Mouse (Mus musculus) midbrain, postnatal 0 days (tissue): Measurements from ENCODE around the gene Kdelc1. TPM values are rescaled to one million over a fixed set of nuclear protein-coding genes. Genes with fewer than 3 reads are reported as not detected.

Experiments
- ATAC-seq: fragments of 200-750 bp; cut with Nextera tagmentation; 2 replicates; pipeline ENCODE4 v1.8.0; 2017; ENCODE audit warnings: moderate number of reproducible peaks, mild to moderate bottlenecking, moderate TSS enrichment, moderate library complexity; ENCODE audit not compliant: low FRiP score
- DNase-seq: peaks from one replicate; pipeline ENCODE4 v3.0.0-alpha.2; 2015; ENCODE audit warnings: low spot score
- H3K27ac ChIP-seq: fragments of 300-500 bp; sonication (generic); 2 replicates; pipeline ENCODE4 v1.5.1; 2014; ENCODE audit warnings: low read depth, mild to moderate bottlenecking, low read length, mixed read lengths
- H3K27me3 ChIP-seq: fragments of 300-500 bp; sonication (generic); 2 replicates; pipeline ENCODE4 v1.6.1; 2014; ENCODE audit warnings: low read length, control low read depth, mixed read lengths; ENCODE audit not compliant: insufficient read depth
- H3K36me3 ChIP-seq: fragments of 300-500 bp; sonication (generic); 2 replicates; pipeline ENCODE4 v1.6.1; 2014; ENCODE audit warnings: low read length, control low read depth, mixed read lengths; ENCODE audit not compliant: insufficient read depth
- H3K4me1 ChIP-seq: fragments of 300-500 bp; sonication (generic); 2 replicates; pipeline ENCODE4 v1.6.1; 2014; ENCODE audit warnings: mild to moderate bottlenecking, control low read depth, antibody characterized with exemption, low read length, mixed read lengths; ENCODE audit not compliant: insufficient read depth
- H3K4me2 ChIP-seq: fragments of 300-500 bp; sonication (generic); 2 replicates; pipeline ENCODE4 v1.6.1; 2014; ENCODE audit warnings: low read depth, mild to moderate bottlenecking, low read length, mixed read lengths; ENCODE audit not compliant: poor library complexity, severe bottlenecking
- H3K4me3 ChIP-seq: fragments of 300-500 bp; sonication (generic); 2 replicates; pipeline ENCODE4 v1.5.1; 2014; ENCODE audit warnings: low read depth, mild to moderate bottlenecking, low read length, moderate library complexity
- H3K9ac ChIP-seq: fragments of 300-500 bp; sonication (generic); replicated peaks from 2 replicates; pipeline ENCODE4 v1.6.1; 2014; ENCODE audit warnings: mild to moderate bottlenecking, low read length, moderate library complexity, mixed read lengths; ENCODE audit not compliant: poor library complexity, severe bottlenecking
- H3K9me3 ChIP-seq: fragments of 300-500 bp; sonication (generic); 2 replicates; pipeline ENCODE4 v1.6.1; 2016; ENCODE audit warnings: low read length, control low read depth
- CTCF ChIP-seq: IDR thresholded peaks from 2 replicates; pipeline ENCODE4 v1.5.1; 2016; ENCODE audit warnings: antibody characterized with exemption, mild to moderate bottlenecking
- WGBS: fragments of 180-500 bp; shearing (Covaris S2); extraction: QIAGEN DNeasy Blood & Tissue Kit; methylation state at CpG from one replicate; pipeline ENCODE4 v1.1.7; 2014; 5-methylcytosine and 5-hydroxymethylcytosine counted together
- polyA plus RNA-seq: library from polyadenylated mRNA; unstranded; fragments of >200 nt; fragmentation: Nextera tagmentation; extraction: Ambion mirVana; gene quantifications from 2 replicates; pipeline ENCODE4 v1.2.1, GENCODE M21; 2015
- total RNA-seq: library from RNA; depleted of rRNA; stranded (reverse); fragments of >200 nt; gene quantifications from 2 replicates; pipeline ENCODE4 v1.2.3, GENCODE M21; 2014

Kdelc1 gene
- total and polyA plus RNA-seq, 2 experiments from 2014 or later = 15.2 to 15.5 TPM

DNA sequence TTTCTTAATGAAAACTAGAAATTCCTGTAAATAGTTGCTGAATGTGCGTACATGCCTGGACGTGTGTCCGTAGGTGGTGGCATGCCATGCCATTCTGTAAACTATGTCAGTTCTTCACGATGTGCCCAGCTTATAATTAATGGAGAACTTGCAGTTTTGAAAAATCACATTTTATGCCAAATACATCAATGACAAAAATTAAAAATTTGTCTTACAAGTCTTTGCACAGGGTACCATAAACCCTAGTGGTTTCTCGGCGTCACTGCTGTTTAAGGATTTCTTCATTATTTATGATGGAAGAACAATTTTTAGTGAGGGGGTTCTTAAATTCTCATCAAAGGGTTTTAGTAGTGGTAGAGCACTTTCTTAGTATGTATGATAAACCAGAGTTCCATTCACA, 30.1 kb upstream of the Kdelc1 start:
- peak; percentile 8 for DNase-seq

GRCm38 (mm10) chr1:44147563-44148381, 29.2 kb upstream of the Kdelc1 start, which contains the start of gene Ercc5:
TSS of gene Ercc5 (plus strand) at chr1:44147744.
- ATAC-seq (peak; percentile 94), DNase-seq (peak; percentile 94)
- H3K27ac ChIP-seq = peak within 1 kb of the TSS; percentile 97
- TF ChIP-seq CTCF = no peak; the same call in 1 of the 2 replicates
- H3K4me3 ChIP-seq = peak within 1 kb of the TSS; percentile 91
- peaks cover 10% of the 10 kb centered on the region for H3K36me3 ChIP-seq
- H3K4me2 ChIP-seq = peak within 1 kb of the TSS; percentile 69
- no peaks in the 10 kb centered on the region for H3K27me3 ChIP-seq
- WGBS = under 1% methylated on average over 62 of the region's 66 CpGs
- H3K4me1 ChIP-seq = no peaks in the 10 kb centered on the region
- H3K9ac ChIP-seq = peak within 1 kb of the TSS; percentile 97
- no peaks in the 10 kb centered on the region for H3K9me3 ChIP-seq

More for the DNA sequence above, 30.1 kb upstream of the Kdelc1 start:
- no peaks in the 10 kb centered on the region for H3K4me1 ChIP-seq
- peak; percentile 50 for TF ChIP-seq CTCF
- 24% methylated on average over 6 of the region's 6 CpGs for WGBS
- H3K27ac ChIP-seq = no peak overlapping the region
- peaks cover 6% of the 10 kb centered on the region; the same call in 1 of the 2 replicates for H3K36me3 ChIP-seq
- peak overlapping the region; percentile 91 for H3K4me3 ChIP-seq
- no peak for ATAC-seq
- H3K9me3 ChIP-seq = no peaks in the 10 kb centered on the region
- 0 out of 2 replicates have a peak overlapping the region, but pooled peaks have one; percentile 24 for H3K9ac ChIP-seq
- peak overlapping the region; percentile 69 for H3K4me2 ChIP-seq
- H3K27me3 ChIP-seq = no peaks in the 10 kb centered on the region

GRCm38 (mm10) chr1:44142747-44143146, 24.1 kb upstream of the Kdelc1 start:
- no peak overlapping the region for H3K9ac ChIP-seq
- H3K27ac ChIP-seq = no peak overlapping the region
- H3K4me3 ChIP-seq = no peak overlapping the region
- H3K4me1 ChIP-seq = no peaks in the 10 kb centered on the region
- ATAC-seq (no peak), DNase-seq (no peak)
- WGBS = 89% methylated on average over 5 of the region's 5 CpGs
- H3K4me2 ChIP-seq = no peak overlapping the region
- H3K36me3 ChIP-seq = peaks cover 28% of the 10 kb centered on the region
- no peaks in the 10 kb centered on the region for H3K27me3 ChIP-seq
- H3K9me3 ChIP-seq = no peaks in the 10 kb centered on the region
- no peak for TF ChIP-seq CTCF

DNA sequence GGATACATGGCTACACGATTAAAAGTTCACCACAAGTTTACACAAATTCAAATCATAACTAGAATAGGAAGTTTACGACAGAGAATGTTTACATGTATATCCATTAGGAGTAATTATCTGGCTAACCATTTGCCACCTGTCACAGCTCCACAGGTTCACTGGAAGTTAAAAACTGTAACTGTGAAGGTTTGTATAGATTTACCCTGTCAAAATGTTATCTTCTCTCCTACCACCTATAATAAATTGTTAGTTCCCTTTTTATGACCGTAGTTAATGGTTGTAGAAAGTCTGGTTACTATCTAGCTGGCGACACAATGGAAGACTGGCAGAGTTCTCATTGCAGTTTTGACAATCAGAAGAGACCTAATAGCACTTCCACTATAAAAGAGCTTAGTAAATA, 21.6 kb upstream of the Kdelc1 start:
- DNase-seq (no peak), ATAC-seq (no peak)
- H3K9ac ChIP-seq = no peak overlapping the region
- no peak overlapping the region for H3K4me3 ChIP-seq
- no peak overlapping the region for H3K4me2 ChIP-seq
- 87% methylated on average over 4 of the region's 4 CpGs for WGBS
- H3K4me1 ChIP-seq = no peaks in the 10 kb centered on the region
- H3K9me3 ChIP-seq = no peaks in the 10 kb centered on the region
- no peak for TF ChIP-seq CTCF
- H3K36me3 ChIP-seq = peaks cover 41% of the 10 kb centered on the region
- no peak overlapping the region for H3K27ac ChIP-seq
- H3K27me3 ChIP-seq = no peaks in the 10 kb centered on the region

DNA sequence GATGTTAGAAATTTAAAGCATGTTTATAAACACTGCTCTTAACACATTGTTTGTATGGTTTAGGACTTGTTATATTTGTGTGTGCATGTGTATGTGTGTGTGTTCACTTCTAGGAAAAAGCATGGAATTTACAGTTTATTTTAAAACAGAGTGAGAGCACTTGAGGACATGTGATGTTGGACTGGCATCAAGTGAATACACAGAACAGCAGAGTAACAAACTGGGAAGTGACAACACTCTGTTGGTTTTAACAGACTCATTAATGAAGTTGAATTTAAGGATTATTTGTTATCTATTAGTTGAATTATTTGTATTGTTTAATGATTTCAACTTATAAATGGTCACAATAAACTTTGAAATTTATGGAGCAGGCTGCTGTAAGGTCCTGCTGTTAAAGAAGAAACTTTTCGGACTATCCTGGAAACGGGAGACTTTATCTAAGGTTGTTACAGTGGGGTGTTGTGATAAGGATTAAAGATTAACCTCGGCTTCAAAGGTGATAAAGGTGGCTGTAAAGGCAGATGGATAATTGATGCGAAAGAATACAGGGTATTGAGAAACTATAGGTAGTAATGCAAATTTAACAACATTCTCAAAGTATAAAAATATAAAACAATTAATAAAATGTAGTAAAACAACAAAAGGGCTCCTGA, 11.4 kb upstream of the Kdelc1 start:
- TF ChIP-seq CTCF = no peak
- H3K27me3 ChIP-seq = no peaks in the 10 kb centered on the region
- no peak overlapping the region for H3K27ac ChIP-seq
- H3K9me3 ChIP-seq = no peaks in the 10 kb centered on the region
- H3K4me3 ChIP-seq = no peak overlapping the region
- ATAC-seq (no peak), DNase-seq (no peak)
- 91% methylated on average over 4 of the region's 4 CpGs for WGBS
- H3K4me1 ChIP-seq = no peaks in the 10 kb centered on the region
- no peak overlapping the region for H3K4me2 ChIP-seq
- no peak overlapping the region for H3K9ac ChIP-seq
- peaks cover 30% of the 10 kb centered on the region for H3K36me3 ChIP-seq

- no peak for TF ChIP-seq CTCF
- 91% methylated on average over 4 of the region's 4 CpGs for WGBS
Observed at GRCm38 (mm10) chr1:44125590-44125989, 7.0 kb upstream of the Kdelc1 start.

More at GRCm38 (mm10) chr1:44125590-44125989, 7.0 kb upstream of the Kdelc1 start:
- no peak overlapping the region for H3K27ac ChIP-seq
- no peak overlapping the region for H3K9ac ChIP-seq
- H3K4me3 ChIP-seq = no peak overlapping the region
- no peak for ATAC-seq
- no peaks in the 10 kb centered on the region for H3K9me3 ChIP-seq
- no peak for DNase-seq
- H3K36me3 ChIP-seq = peaks cover 14% of the 10 kb centered on the region
- H3K27me3 ChIP-seq = no peaks in the 10 kb centered on the region
- no peak overlapping the region for H3K4me2 ChIP-seq
- H3K4me1 ChIP-seq = no peaks in the 10 kb centered on the region
